Mouse (Mus musculus) MEL (cell line): ENCODE results near the gene Ttll1.

Experiments used
- EP300 ChIP-seq, 2 experiments: IDR thresholded peaks; 2 replicates each; pipeline ENCODE4 v1.6.1; 2011; ENCODE audit warnings: improper control_type of control experiment in 2 of 2, low read length in 2 of 2, low read depth in 1 of 2, mild to moderate bottlenecking in 1 of 2
- NRF1 ChIP-seq: IDR thresholded peaks from 2 replicates; pipeline ENCODE4 v1.6.1; 2014; ENCODE audit warnings: low read depth, mild to moderate bottlenecking, inconsistent platforms, low read length, improper control_type of control experiment, moderate library complexity; ENCODE audit not compliant: poor library complexity, insufficient read depth, severe bottlenecking
- POLR2A ChIP-seq, 2 experiments: IDR thresholded peaks; 2 replicates each; pipeline ENCODE4 v1.6.1; 2011 to 2012; ENCODE audit warnings: low read length in 2 of 2, mild to moderate bottlenecking in 2 of 2, control low read depth in 1 of 2, improper control_type of control experiment in 1 of 2, low read depth in 1 of 2, moderate library complexity in 1 of 2; ENCODE audit not compliant: control insufficient read depth in 1 of 2, insufficient read depth in 1 of 2, poor library complexity in 1 of 2
- POLR2AphosphoS2 ChIP-seq: IDR thresholded peaks from 2 replicates; pipeline ENCODE4 v1.6.1; 2011; ENCODE audit warnings: low read length, improper control_type of control experiment
- RCOR1 ChIP-seq: IDR thresholded peaks from 2 replicates; pipeline ENCODE4 v1.6.1; 2012; ENCODE audit warnings: low read depth, mild to moderate bottlenecking, inconsistent platforms, low read length, improper control_type of control experiment

DNA sequence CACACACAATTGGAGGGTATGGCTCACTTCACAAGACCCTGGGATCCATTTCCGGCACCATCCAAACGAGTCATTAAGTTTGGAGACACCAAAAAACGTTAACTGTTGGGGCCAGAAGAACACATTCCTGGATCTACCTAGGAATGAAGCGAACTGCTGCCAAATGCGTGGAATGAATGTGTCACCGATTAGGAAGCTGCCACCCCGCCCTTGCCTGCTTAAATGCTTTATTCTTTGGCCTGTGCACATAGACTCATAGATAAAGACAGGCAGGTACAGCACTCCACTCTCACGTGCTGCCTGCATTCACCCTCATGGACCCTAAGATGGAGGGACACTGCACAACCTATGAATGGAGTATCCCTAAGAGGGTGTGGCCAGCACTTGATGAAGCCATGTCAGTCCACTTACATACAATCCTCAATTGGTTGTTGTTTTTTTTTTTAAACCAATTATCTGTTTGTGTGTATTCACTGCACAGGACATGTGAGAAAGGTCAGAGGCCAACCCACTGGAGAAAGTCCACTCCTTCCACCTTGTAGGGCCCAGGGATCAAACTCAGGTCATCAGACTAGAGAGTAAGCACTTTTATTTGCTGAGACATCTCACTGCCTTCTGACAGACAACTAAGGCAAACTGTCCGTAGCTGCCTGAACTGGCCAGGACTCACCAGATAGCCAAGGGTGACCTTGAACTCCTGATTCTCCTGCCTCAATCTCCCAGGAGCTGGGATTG, 43.3 kb downstream of the Ttll1 start:
- TF ChIP-seq EP300 (IDR thresholded peaks at IDR 0.05; ENCODE audit: low read depth in 1 of 2, low read length in 2 of 2) (no peak), POLR2A (IDR thresholded peaks at IDR 0.05; ENCODE audit: control insufficient read depth in 1 of 2, insufficient read depth in 1 of 2, low read depth in 1 of 2, low read length in 2 of 2, poor library complexity in 1 of 2) (no peak), POLR2AphosphoS2 (no peak), NRF1 (no peak), RCOR1 (no peak)
